Mouse (Mus musculus) liver, embryonic 14 days (tissue): ENCODE results near the gene Cops8. TPM values are rescaled to one million over a fixed set of nuclear protein-coding genes. Genes with fewer than 3 reads are reported as not detected.

Source experiments
- polyA plus RNA-seq: library from polyadenylated mRNA; depleted of rRNA; stranded (reverse); fragments of >200 nt; gene quantifications from 2 replicates; pipeline ENCODE4 v1.2.3, GENCODE M21; 2012; rRNA removed

Cops8 gene
- 26.8 and 34.0 TPM in 2 replicates for polyA plus RNA-seq

DNA sequence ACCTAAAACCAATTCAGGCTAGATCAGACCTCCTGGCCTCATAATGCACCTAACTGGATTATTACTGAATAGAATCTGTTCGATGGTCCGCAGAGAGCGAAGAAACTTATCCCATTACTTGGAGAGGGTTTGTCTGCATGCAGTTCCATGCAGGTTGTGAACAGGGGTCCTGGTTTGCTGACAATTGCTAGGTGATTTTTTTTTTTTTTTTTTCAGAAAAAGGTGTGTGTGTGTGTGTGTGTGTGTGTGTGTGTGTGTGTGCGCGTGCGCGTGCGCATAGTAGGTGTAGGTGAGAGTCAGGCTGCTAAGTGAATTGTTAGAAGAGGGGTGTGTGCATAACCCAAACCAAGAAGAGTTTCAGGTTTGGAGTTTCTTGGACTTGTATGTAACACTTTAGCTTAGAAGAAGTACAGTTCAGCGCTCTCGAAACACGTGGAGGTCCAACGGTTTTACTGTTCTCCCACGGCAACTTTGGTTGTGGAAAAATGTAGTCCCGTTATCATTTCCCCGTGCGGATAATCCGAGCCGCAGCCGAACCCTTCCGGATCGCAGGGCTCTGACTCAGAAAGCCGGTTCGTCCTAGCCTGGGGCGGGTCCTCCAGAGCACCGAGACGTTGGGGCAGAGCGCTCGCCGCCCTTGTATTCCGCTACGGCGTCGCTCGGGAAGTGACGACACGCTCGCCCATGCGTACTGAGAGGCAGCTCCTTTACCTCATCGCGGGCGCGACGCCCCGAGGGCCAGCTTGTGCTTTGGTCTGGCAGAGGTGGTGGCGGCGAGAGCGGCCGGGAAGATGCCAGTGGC lies at the start of gene Cops8:
TSS of gene Cops8 (plus strand) at position 223 of the 802 bp plus-strand sequence.

Other genes starting within 250 kb of the Cops8 start
- 4.1 and 7.7 TPM in 2 replicates for gene Col6a3, start 241.0 kb downstream of the Cops8 start, polyA plus RNA-seq